Mouse (Mus musculus): Measurements from ENCODE around the gene Bcr.

- TF ChIP-seq CTCF (IDR thresholded peaks at IDR 0.05; ENCODE audit: low read depth): no peak
- TF ChIP-seq EP300 (optimal IDR thresholded peaks at IDR 0.05): no peak
These were observed 167.0 kb downstream of the Bcr start for GRCm38 (mm10) chr10:75227381-75227780.

Data from stomach, postnatal 0 days (tissue).